Mouse (Mus musculus): ENCODE data around the gene Ppp1r3g. TPM values are rescaled to one million over a fixed set of nuclear protein-coding genes. Genes with fewer than 3 reads are reported as not detected.
A peak's percentile ranks its signal among the peaks of the same experiment; 100 is the strongest.

The Ppp1r3g gene
- polyA plus RNA-seq, 2 experiments = 0.25 to 0.63 TPM

- Histone ChIP-seq H3K9ac (replicated peaks) (no peak overlapping the region), H3K4me1 (replicated peaks; ENCODE audit: control insufficient read depth in 2 of 2, insufficient read depth in 2 of 2, low read length in 1 of 2) (no peaks in the 10 kb centered on the region), H3K9me3 (ENCODE audit: control insufficient read depth, low read length) (no peaks in the 10 kb centered on the region), H3K4me2 (ENCODE audit: low read depth) (no peak overlapping the region), H3K27me3 (ENCODE audit: control insufficient read depth, insufficient read depth, low read length) (no peaks in the 10 kb centered on the region), H3K4me3 (ENCODE audit: insufficient read depth in 1 of 2, low read depth in 2 of 2, low read length in 2 of 2) (no peak overlapping the region), H3K36me3 (replicated peaks; ENCODE audit: control insufficient read depth, insufficient read depth, low read depth) (no peaks in the 10 kb centered on the region), H3K27ac (no peak overlapping the region)
- 59% methylated on average over 2 of the region's 2 CpGs for WGBS (ENCODE audit: insufficient replicate concordance)
- ATAC-seq (ENCODE audit: insufficient read depth) = no peak
- DNase-seq (ENCODE audit: low read depth in 3 of 3, low spot score in 3 of 3) = no peak
- no peak for TF ChIP-seq EP300 (IDR thresholded peaks at IDR 0.05; ENCODE audit: low read depth)
- no peak for TF ChIP-seq CTCF (IDR thresholded peaks at IDR 0.05; ENCODE audit: low read depth)
Measured at GRCm38 (mm10) chr13:36009981-36010380, 51.3 kb downstream of the Ppp1r3g start.

DNA sequence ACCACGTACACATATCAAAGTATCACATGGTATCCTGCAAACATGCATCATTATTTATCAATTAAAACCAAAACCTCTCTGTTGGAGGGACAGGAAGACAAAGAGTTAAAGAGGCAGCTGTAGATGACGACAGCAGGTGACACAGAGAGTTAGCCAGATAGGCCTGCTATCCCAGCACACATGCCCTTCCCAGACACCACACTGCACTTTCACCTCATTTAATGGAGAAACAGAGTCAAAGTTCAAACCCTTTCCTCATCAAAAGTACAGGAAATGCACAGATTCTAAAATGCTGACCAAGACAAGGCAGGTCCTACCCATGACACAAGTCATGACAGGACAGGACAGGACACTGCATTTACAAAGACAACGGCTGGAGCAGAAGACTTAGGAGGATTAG is 57.0 kb downstream of the Ppp1r3g start:
- H3K27ac ChIP-seq = no peak overlapping the region
- H3K9ac ChIP-seq (replicated peaks) = no peak overlapping the region
- no peak overlapping the region for H3K4me3 ChIP-seq (ENCODE audit: insufficient read depth in 1 of 2, low read depth in 2 of 2, low read length in 2 of 2)
- no peaks in the 10 kb centered on the region for H3K9me3 ChIP-seq (ENCODE audit: control insufficient read depth, low read length)
- H3K36me3 ChIP-seq (replicated peaks; ENCODE audit: control insufficient read depth, insufficient read depth, low read depth) = no peaks in the 10 kb centered on the region
- WGBS (ENCODE audit: insufficient replicate concordance) = 46% methylated on average over 3 of the region's 3 CpGs
- ATAC-seq (ENCODE audit: insufficient read depth) (peak; percentile 55; the same call in 1 of the 2 replicates), DNase-seq (ENCODE audit: low read depth in 3 of 3, low spot score in 3 of 3) (peak in 2 of 3 experiments; percentile 10 to 12)
- H3K27me3 ChIP-seq (ENCODE audit: control insufficient read depth, insufficient read depth, low read length) = no peaks in the 10 kb centered on the region
- no peak overlapping the region for H3K4me2 ChIP-seq (ENCODE audit: low read depth)
- TF ChIP-seq EP300 (IDR thresholded peaks at IDR 0.05; ENCODE audit: low read depth) (no peak), CTCF (IDR thresholded peaks at IDR 0.05; ENCODE audit: low read depth) (no peak)
- no peaks in the 10 kb centered on the region; a peak in 1 of 4 replicates for H3K4me1 ChIP-seq (replicated peaks; ENCODE audit: control insufficient read depth in 2 of 2, insufficient read depth in 2 of 2, low read length in 1 of 2)

DNA sequence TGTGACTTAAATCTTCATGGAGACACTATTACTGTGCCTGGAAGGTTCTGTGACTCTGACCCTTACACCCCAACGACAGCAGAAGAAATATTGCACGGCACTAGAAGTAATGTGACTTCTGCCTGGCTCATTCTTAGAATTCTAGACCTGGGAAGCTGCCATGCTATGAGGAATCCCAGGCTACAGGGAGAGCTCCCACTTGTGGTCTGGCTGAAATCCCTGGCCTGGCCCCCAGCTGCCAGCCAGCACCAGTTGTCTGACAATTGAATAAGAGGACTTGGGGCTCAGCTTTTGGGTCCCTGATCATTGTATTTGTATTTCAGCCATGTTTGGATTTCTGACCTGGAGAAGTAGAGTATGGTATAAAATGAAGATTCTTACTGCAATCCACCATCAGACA is 59.4 kb downstream of the Ppp1r3g start:
- Histone ChIP-seq H3K27ac (no peak overlapping the region), H3K36me3 (replicated peaks; ENCODE audit: control insufficient read depth, insufficient read depth, low read depth) (no peaks in the 10 kb centered on the region), H3K4me1 (replicated peaks; ENCODE audit: control insufficient read depth in 2 of 2, insufficient read depth in 2 of 2, low read length in 1 of 2) (no peaks in the 10 kb centered on the region; a peak in 1 of 4 replicates), H3K27me3 (ENCODE audit: control insufficient read depth, insufficient read depth, low read length) (no peaks in the 10 kb centered on the region), H3K9me3 (ENCODE audit: control insufficient read depth, low read length) (no peaks in the 10 kb centered on the region), H3K9ac (replicated peaks) (no peak overlapping the region), H3K4me3 (ENCODE audit: insufficient read depth in 1 of 2, low read depth in 2 of 2, low read length in 2 of 2) (no peak overlapping the region), H3K4me2 (ENCODE audit: low read depth) (no peak overlapping the region)
- DNase-seq (ENCODE audit: low read depth in 3 of 3, low spot score in 3 of 3) = no peak
- 56% methylated on average over 2 of the region's 2 CpGs for WGBS (ENCODE audit: insufficient replicate concordance)
- ATAC-seq (ENCODE audit: insufficient read depth) = no peak
- TF ChIP-seq EP300 (IDR thresholded peaks at IDR 0.05; ENCODE audit: low read depth) (no peak), CTCF (IDR thresholded peaks at IDR 0.05; ENCODE audit: low read depth) (no peak)

- H3K4me2 ChIP-seq (ENCODE audit: low read depth) = no peak overlapping the region
- peak; percentile 51 to 67 (median 65) for DNase-seq (ENCODE audit: low read depth in 3 of 3, low spot score in 3 of 3)
- H3K4me1 ChIP-seq (replicated peaks; ENCODE audit: control insufficient read depth in 2 of 2, insufficient read depth in 2 of 2, low read length in 1 of 2) = no peaks in the 10 kb centered on the region; a peak in 1 of 4 replicates
- H3K36me3 ChIP-seq (replicated peaks; ENCODE audit: control insufficient read depth, insufficient read depth, low read depth) = no peaks in the 10 kb centered on the region
- 62% methylated on average over 10 of the region's 10 CpGs for WGBS (ENCODE audit: insufficient replicate concordance)
- no peaks in the 10 kb centered on the region for H3K27me3 ChIP-seq (ENCODE audit: control insufficient read depth, insufficient read depth, low read length)
- H3K4me3 ChIP-seq (ENCODE audit: insufficient read depth in 1 of 2, low read depth in 2 of 2, low read length in 2 of 2) = no peak overlapping the region
- TF ChIP-seq CTCF (IDR thresholded peaks at IDR 0.05; ENCODE audit: low read depth) = peak; percentile 65
- TF ChIP-seq EP300 (IDR thresholded peaks at IDR 0.05; ENCODE audit: low read depth) = no peak
- H3K27ac ChIP-seq = no peak overlapping the region
- no peak for ATAC-seq (ENCODE audit: insufficient read depth)
- no peaks in the 10 kb centered on the region for H3K9me3 ChIP-seq (ENCODE audit: control insufficient read depth, low read length)
- no peak overlapping the region for H3K9ac ChIP-seq (replicated peaks)
Measured at GRCm38 (mm10) chr13:36019309-36020274, 61.0 kb downstream of the Ppp1r3g start.

Other genes with a start within 250 kb of the Ppp1r3g start
- 2.5 and 4.3 TPM in 2 replicates for gene Rpp40, start 52.5 kb upstream of the Ppp1r3g start, polyA plus RNA-seq (2012; rRNA removed)
- 8.8 and 10.3 TPM in 2 replicates for gene Rpp40, start 52.5 kb upstream of the Ppp1r3g start, polyA plus RNA-seq (2014; fragmentation: Nextera tagmentation; extraction: Ambion mirVana)
- gene Fars2, start 158.6 kb downstream of the Ppp1r3g start, polyA plus RNA-seq (2012; rRNA removed) = 15.2 and 18.8 TPM in 2 replicates
- 23.0 and 29.8 TPM in 2 replicates for gene Fars2, start 158.6 kb downstream of the Ppp1r3g start, polyA plus RNA-seq (2014; fragmentation: Nextera tagmentation; extraction: Ambion mirVana)
- 5.2 and 6.8 TPM in 2 replicates for gene Lyrm4, start 158.7 kb downstream of the Ppp1r3g start, polyA plus RNA-seq (2012; rRNA removed)
- gene Lyrm4, start 158.7 kb downstream of the Ppp1r3g start, polyA plus RNA-seq (2014; fragmentation: Nextera tagmentation; extraction: Ambion mirVana) = 28.2 and 28.8 TPM in 2 replicates

Measured in liver, embryonic 14.5 days (tissue).